Mouse (Mus musculus) monocyte, adult 2 months (primary cell): ENCODE measurements around the gene Pdzrn4.

Experiments used
- DNase-seq, 2 experiments: peaks; one replicate each; pipeline ENCODE4 v3.0.0; 2022; ENCODE audit warnings: low spot score in 2 of 2, low read depth in 1 of 2

Pdzrn4 gene

DNA sequence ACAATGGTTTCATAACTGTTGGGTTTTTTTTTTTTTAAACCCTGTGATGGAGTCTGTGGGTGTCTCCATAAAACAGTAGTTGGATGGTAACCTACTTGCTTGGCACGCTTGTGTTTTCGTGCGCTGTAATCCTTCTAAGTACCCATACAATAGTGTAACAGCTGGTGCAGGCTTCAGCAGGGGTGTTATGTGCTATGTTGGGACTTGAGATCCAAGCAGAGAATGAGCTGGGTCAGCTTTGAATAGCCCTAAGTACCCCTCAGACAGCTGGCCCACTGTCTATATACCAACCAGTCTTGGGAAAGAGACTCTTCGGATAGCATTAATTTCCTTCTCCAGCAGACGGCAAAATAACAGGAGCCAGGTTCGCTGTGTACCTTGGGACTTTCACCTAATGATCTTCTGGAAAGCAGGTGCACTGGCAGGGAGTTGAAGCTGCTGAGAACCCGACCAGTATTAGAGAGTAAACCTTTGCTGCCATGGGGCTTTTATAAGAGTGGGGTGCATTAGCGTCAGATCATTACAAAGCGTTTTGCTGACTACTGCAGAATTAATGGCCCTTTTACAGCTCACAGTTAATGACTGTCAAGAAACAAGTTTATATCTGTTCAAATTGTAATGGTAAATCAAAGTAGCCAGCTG is 184.2 kb downstream of the Pdzrn4 start:
- no peak for DNase-seq

GRCm38 (mm10) chr15:92584357-92585138 is 187.9 kb downstream of the Pdzrn4 start:
- no peak for DNase-seq

- DNase-seq: no peak
Observed at GRCm38 (mm10) chr15:92587431-92587830, 190.8 kb downstream of the Pdzrn4 start.

- DNase-seq: no peak
Observed at GRCm38 (mm10) chr15:92594721-92595120, 198.0 kb downstream of the Pdzrn4 start.

DNA sequence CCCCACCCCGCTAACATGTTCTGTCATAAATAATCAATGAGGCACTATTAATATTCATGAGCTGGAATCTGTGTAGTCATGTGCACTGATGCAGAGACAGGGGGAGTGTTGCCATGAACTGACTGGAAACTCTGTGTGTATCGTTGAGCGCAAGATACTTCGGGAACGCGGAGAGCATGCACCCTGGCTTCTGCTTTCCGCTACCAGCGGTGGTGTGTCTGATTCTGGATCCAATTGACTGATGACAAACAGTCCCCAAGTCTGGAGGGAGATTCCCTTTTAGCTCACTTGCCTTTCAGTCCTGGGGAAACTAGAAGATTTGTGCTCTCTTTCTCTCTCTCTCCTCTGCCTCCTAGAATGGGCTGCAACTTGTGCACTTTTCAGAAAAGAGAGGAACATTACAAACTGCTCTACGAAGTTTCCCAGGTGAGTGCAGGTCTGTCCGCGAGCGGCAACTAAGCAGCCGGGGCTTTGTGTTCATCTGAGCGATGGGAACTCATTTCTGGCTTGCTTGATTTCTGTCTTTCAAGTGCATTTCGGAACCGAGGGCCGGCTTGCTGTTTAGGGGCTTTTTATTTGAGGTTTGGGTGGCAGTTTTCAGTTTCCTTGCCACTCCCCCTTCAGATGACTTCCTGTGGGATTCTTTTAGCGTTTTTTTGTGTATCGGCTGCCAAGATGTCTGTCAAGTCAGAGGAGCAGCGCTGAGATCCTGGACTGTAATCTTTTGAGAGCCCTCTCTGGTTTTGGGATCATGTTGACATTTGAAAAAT is 200.5 kb downstream of the Pdzrn4 start:
- DNase-seq: no peak

- DNase-seq: no peak
Observed at GRCm38 (mm10) chr15:92598380-92599295, 202.0 kb downstream of the Pdzrn4 start.

GRCm38 (mm10) chr15:92599381-92599780 is 202.7 kb downstream of the Pdzrn4 start:
- no peak for DNase-seq

DNA sequence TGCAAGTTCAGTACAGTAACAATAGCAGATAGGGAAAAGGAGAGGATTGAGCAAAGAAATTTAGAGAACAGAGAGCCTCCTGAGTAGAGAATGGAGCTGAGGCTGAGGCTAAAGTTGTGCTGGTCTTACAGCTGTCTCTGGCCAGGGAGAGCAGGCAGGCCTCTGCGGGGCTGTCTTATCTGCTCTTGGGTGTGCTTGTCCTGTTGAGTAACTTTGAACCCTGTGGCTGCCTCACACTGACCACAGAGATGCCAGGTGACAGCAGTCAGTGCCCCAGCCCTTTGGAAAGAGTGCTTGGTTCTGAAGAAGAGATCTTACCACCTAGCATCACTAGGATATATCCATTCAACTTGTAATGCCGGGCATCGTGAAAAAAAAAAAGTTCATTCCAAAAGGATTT is 214.2 kb downstream of the Pdzrn4 start:
- no peak for DNase-seq

DNA sequence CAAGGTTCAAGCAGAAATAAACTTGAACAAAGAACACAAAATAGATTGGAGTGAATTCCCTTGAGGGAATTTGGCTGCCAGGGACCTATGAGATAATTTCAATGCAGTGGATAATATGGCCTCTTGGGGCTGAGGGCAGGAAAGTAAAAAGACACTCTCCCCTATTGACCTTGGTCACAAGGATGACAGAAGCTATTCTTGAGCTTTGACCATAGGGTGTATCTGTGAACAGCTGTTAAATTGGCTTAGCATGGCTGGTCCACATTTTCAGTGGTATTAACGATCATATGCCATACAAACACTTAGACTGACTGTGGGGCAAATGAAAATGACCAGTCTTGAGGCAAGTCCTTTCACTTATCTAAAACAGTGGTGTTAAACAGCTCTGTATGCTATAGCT is 215.7 kb downstream of the Pdzrn4 start:
- no peak for DNase-seq

- no peak for DNase-seq
Observed at GRCm38 (mm10) chr15:92613228-92613627, 216.5 kb downstream of the Pdzrn4 start.

- DNase-seq: no peak
Observed at GRCm38 (mm10) chr15:92621731-92622234, 225.1 kb downstream of the Pdzrn4 start.

- no peak for DNase-seq
Observed at GRCm38 (mm10) chr15:92622323-92622722, 225.6 kb downstream of the Pdzrn4 start.

- DNase-seq: no peak
Observed at GRCm38 (mm10) chr15:92629172-92629571, 232.5 kb downstream of the Pdzrn4 start.

- DNase-seq: no peak
Observed at GRCm38 (mm10) chr15:92634044-92634610, 237.4 kb downstream of the Pdzrn4 start.

- DNase-seq: no peak
Observed at GRCm38 (mm10) chr15:92640212-92641082, 243.8 kb downstream of the Pdzrn4 start.

DNA sequence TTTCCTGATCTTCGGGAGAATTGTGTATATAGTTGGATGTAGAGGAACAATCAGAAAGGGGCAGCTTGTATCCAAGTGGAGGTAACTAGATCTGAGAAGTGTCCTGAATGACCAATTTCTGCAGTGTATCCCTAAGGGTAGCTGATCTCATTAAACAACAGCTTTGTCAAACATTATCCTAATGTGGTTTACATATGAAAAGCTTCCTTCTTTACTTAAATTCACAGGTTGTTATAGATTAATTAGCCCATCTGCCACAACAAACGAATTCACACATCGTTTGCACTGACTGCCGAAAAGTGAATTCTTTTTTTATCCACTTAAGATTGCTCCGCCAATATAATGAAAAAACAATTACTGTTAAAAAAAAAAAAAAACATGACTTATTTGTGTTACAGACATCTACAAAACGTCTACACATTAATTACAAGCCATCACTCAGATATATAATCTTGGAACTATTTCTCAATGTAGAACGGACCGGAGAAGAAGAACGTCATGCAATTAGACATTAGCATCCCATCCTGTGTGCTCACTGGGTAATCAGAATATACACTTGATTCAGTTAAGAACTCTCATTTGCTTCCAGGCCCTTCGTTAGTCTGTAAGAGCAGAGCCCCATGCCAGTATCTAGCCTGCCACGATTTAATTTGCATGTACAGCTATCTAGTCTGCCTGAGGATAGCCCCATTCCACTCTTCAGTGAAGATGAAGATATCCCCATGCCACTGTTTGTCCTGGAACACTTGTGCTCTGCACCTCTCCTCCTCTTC is 274.8 kb downstream of the Pdzrn4 start:
- no peak for DNase-seq

DNA sequence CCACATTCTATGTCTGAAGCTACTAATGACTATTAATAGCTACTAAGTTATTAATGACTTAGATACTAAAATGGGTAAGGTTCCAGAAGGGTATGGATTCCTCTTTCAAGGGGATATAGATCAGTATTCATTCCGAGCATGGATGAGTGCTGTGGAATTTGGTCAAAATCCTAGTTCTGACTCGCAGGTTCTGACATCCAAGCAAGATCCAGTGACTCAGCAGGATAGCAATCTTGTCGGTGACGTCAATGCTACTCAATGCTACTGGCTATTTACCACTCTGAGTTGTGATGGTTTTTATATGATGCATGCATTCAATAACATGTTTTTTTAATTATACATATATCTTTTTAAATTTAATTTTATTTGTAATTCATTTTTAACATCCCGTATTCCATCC is 279.4 kb downstream of the Pdzrn4 start:
- DNase-seq: no peak

DNA sequence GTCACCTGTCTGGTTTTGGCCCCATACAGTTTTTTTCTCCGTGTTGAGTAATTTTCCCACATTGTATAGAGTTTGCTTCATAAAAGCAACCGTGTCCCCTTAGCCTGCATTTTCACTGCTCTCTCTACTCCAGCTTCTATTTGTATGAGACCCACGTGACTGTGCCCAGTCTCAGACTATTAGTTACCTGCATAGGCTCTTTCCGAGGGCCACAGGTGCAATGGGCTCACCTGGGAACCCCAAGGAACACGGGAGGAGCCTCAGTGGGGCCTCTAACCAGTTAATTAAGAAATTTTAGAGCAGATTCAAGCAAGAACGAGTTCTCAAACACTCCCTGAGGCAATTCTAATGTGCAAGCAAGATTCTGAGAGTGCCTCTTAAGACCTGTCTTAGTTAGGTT is 281.7 kb downstream of the Pdzrn4 start:
- DNase-seq: no peak

GRCm38 (mm10) chr15:92679541-92679940 is 282.9 kb downstream of the Pdzrn4 start:
- DNase-seq: no peak
